Mouse (Mus musculus) forelimb bud, embryonic 11.5 days (tissue): Measurements from ENCODE around the gene Nr2f2.

ENCODE experiments used
- DNase-seq: peaks from one replicate; pipeline ENCODE4 v3.0.0-alpha.2; 2012; ENCODE audit warnings: low read depth, low spot score

Gene Nr2f2

GRCm38 (mm10) chr7:70365941-70366807 is at the start of gene Nr2f2:
TSS of gene Nr2f2 (minus strand) at chr7:70366735.
- DNase-seq = peak; percentile 48

GRCm38 (mm10) chr7:70414461-70414860 is 47.9 kb upstream of the Nr2f2 start:
- DNase-seq = no peak

GRCm38 (mm10) chr7:70413646-70414045 is 47.1 kb upstream of the Nr2f2 start:
- DNase-seq = no peak

GRCm38 (mm10) chr7:70412900-70413299 is 46.4 kb upstream of the Nr2f2 start:
- DNase-seq = no peak

- DNase-seq = no peak
Measured at GRCm38 (mm10) chr7:70410350-70410749, 43.8 kb upstream of the Nr2f2 start.

- no peak for DNase-seq
Measured at GRCm38 (mm10) chr7:70409890-70410289, 43.4 kb upstream of the Nr2f2 start.

- DNase-seq = no peak
Measured at GRCm38 (mm10) chr7:70408814-70409213, 42.3 kb upstream of the Nr2f2 start.

- DNase-seq = no peak
Measured at GRCm38 (mm10) chr7:70407123-70407522, 40.6 kb upstream of the Nr2f2 start.

GRCm38 (mm10) chr7:70406527-70406926 is 40.0 kb upstream of the Nr2f2 start:
- no peak for DNase-seq

- DNase-seq = no peak
Measured at GRCm38 (mm10) chr7:70405466-70405865, 38.9 kb upstream of the Nr2f2 start.

- no peak for DNase-seq
Measured at GRCm38 (mm10) chr7:70382828-70383227, 16.3 kb upstream of the Nr2f2 start.

- DNase-seq = no peak
Measured at GRCm38 (mm10) chr7:70381409-70382244, 15.1 kb upstream of the Nr2f2 start.

- no peak for DNase-seq
Measured at GRCm38 (mm10) chr7:70380943-70381342, 14.4 kb upstream of the Nr2f2 start.

- DNase-seq = no peak
Measured at GRCm38 (mm10) chr7:70380246-70380645, 13.7 kb upstream of the Nr2f2 start.

GRCm38 (mm10) chr7:70370552-70371262 is 4.2 kb upstream of the Nr2f2 start:
- DNase-seq = no peak

GRCm38 (mm10) chr7:70369731-70370551 is 3.4 kb upstream of the Nr2f2 start:
- no peak for DNase-seq

- no peak for DNase-seq
Measured at GRCm38 (mm10) chr7:70369061-70369730, 2.7 kb upstream of the Nr2f2 start.

GRCm38 (mm10) chr7:70368751-70369060 is 2.2 kb upstream of the Nr2f2 start:
- DNase-seq = no peak

- DNase-seq = no peak
Measured at GRCm38 (mm10) chr7:70368268-70368655, 1.7 kb upstream of the Nr2f2 start.

GRCm38 (mm10) chr7:70367591-70368267 is 1.2 kb upstream of the Nr2f2 start:
- no peak for DNase-seq
